Mouse (Mus musculus) left cerebral cortex, postnatal 36 days (tissue): Measurements from ENCODE around the gene Ubqln4. TPM values are rescaled to one million over a fixed set of nuclear protein-coding genes. Genes with fewer than 3 reads are reported as not detected.

Experiments
- DNase-seq, 2 experiments: peaks; one replicate each; pipeline ENCODE4 v3.0.0; 2021 to 2022; ENCODE audit warnings: low spot score in 2 of 2, mixed read lengths in 1 of 2
- intact Hi-C: fragments of 180-260 bp; cut with DNase I; formaldehyde crosslinking; loops from one replicate; pipeline ENCODE4 v1.15.1; 2025
- total RNA-seq, 2 experiments: library from RNA; stranded (reverse); gene quantifications; 2 replicates each; pipeline ENCODE4 v1.2.3; 2021

Ubqln4 gene
- total RNA-seq: 100 to 1,000 TPM; 129 to 137 TPM

GRCm38 (mm10) chr3:88553525-88553879 is at the start of gene Ubqln4:
Gene Ubqln4, plus strand, starts transcription at chr3:88553758.
- intact Hi-C loops: no loop called here
- peak; percentile 88 to 91 for DNase-seq

GRCm38 (mm10) chr3:88503881-88504746 is 49.4 kb upstream of the Ubqln4 start:
- no peak for DNase-seq
- intact Hi-C loops: no loop called here

- DNase-seq: no peak
- intact Hi-C loops: no loop called here
These were observed 48.5 kb upstream of the Ubqln4 start for GRCm38 (mm10) chr3:88505081-88505480.

DNA sequence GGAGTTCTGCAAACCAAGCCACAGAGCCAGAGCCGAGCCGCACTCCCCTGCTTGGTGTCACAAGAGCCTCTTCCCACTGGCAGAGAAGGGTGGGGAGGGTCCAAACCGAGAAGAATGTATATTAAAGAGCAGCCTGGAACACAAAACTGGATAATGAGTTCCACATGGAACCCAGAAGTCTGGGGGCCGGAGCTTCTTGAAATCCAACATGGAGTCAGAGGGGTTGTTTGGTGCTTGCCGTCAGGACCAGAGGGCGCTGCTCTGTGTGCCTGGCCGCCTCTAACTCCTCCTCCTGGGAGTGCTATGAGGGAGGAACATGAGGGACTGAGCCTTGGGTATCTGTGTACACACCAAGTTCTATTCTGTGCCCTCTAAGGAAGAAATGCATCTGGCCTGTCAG is 47.8 kb upstream of the Ubqln4 start:
- intact Hi-C loops: no loop called here
- DNase-seq: no peak

- intact Hi-C loops: no loop called here
These were observed 44.3 kb upstream of the Ubqln4 start for GRCm38 (mm10) chr3:88509250-88509649.

DNA sequence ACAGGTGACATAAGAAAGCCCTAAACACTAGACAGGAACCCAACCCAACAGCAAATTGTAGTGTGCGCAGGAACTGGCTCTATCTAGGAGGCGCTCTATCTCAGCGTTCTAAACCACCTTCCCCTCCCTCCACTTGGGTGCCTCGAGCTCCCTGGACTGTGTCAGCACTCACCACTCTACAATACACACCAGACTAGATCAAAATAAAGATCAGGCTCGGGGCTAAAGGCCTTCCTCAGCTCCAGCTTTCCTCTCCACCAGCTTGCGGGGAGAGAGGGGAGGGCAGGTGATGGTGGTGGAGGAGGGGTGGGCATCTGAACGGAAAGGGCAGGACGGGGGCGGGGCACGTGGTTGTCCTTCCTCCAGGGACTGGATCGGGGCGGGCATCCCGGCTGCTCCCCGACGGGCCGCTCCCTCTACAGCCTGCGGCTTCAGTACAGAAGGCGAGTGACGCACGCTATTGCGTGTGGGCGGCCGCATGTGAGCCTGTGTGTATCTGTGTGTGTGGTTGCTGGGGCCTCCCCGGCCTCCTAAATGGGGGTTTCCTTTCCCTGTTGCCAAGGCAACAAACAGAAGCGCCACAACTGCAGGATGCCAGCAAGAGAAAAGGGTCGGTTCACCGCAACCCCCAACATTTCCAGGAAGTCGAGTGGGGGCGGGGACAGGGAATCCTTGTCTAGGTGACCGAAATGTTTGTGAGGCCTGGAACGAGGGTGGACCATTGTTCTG is 43.7 kb upstream of the Ubqln4 start, which contains the start of gene Lmna:
Gene Lmna, minus strand, starts transcription at position 265 of the 729 bp plus-strand sequence.
- peak; percentile 91 to 93 for DNase-seq
- intact Hi-C loops: no loop called here

More at GRCm38 (mm10) chr3:88509250-88509649, 44.3 kb upstream of the Ubqln4 start:
- DNase-seq: no peak

DNA sequence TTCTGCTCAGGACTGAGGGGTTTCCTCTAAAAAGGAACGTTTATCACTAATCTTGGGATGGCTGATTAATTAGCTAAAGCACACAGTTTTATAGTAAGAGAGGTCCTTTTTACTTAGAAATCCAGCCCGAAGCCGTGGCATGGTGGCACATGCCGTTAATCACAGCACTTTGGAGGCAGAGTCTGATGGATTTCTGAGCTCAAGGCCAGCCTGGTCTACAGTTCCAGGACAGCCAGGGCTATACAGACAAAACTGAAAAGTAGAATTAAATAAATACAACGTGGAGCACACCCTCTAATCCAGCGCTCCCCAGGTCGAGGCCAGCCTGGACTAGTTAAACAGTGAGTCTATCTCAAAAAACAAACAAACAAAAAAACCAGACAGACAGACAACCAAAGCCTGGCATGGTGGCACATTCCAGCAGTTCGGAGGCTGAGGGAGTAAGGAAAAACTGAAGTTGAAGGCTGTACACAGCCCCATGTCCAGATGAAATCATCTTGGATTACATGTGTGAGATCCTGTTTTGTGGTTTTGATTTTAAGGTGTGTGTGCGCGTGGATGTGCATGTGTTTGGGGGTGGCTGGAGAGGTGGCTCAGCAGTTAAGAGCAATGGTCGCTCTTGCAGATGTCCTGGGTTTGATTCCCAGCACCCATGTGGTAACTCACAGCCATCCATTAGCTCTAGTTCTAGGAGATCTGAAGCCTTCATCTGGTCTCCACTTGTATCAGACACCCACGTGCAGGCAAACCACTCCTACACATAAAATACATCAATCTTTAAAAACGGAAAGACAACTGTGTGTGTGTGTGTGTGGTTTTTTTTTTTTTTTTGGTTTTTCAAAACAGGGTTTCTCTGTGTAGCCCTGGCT is 42.9 kb upstream of the Ubqln4 start:
- DNase-seq: no peak
- intact Hi-C loops: no loop called here

GRCm38 (mm10) chr3:88511559-88511958 is 42.0 kb upstream of the Ubqln4 start:
- DNase-seq: no peak
- intact Hi-C loops: no loop called here

DNA sequence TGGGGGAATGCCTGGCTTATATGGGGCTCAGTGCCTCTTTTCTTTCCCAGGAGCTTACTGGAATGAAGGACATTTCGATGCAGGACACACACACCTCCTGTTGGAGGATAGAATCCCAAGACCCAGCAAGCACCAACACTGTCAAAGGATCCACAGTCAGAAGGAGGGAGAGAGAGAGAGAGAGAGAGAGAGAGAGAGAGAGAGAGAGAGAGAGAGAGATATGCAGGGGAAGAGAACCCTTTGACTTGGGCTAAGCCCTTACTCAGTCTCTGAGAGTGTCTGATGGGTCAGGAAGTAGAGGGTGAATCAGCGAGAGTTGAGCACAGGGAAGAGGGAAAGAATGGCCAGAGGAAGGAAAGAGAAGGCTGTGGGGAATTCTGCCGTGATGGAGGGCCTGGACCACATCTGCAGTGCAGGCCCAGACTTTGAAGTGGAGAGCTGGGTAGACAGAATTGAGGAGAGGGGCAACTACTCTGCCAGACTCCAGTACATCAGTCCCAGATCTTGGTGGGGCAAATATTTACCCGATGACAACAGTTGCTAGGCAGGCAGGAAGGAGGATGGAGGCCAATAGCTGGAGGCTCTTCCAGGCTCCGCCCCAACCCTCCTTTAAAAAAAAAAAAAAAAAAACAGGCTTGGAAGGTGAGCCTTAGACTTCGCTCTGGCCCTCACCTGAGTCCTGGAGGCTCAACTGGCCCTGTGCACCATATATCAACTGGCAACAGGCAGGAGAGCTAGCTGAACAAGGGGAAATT is 41.2 kb upstream of the Ubqln4 start:
- intact Hi-C loops: no loop called here
- no peak for DNase-seq

DNA sequence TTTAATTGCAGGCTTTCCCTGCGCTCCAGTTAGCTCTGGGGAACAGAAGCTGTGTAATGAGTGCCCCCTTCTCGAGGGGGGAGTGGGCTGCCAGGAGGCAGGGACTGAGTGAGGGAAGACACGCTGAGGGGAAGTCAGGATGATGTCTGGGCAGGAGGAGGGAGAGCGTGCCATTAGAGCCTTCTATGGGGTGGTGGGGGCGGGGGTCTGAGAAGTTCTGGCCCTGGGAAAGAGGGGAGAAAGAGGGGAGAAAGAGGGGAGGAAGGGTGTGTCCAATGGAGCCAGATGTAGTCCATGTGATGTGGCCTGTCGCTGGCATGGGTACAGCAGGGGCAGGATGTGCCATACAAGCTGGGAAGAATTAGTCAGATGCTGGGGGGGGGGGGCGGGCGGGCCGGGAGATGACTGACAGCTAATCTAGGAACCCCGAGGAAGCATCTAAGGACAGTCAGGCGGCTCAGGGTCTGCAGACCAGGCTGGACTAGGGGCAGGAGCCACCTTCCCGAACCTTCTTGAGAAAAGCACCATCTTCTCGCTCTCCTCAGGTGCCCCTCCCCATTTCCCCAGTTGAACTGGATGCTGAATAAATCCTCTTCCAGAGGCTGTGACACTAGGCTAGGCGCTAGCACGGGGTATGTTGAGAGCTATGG is 40.5 kb upstream of the Ubqln4 start:
- intact Hi-C loops: no loop called here
- DNase-seq: no peak

- DNase-seq: no peak
- intact Hi-C loops: no loop called here
These were observed 39.9 kb upstream of the Ubqln4 start for GRCm38 (mm10) chr3:88513546-88514115.

DNA sequence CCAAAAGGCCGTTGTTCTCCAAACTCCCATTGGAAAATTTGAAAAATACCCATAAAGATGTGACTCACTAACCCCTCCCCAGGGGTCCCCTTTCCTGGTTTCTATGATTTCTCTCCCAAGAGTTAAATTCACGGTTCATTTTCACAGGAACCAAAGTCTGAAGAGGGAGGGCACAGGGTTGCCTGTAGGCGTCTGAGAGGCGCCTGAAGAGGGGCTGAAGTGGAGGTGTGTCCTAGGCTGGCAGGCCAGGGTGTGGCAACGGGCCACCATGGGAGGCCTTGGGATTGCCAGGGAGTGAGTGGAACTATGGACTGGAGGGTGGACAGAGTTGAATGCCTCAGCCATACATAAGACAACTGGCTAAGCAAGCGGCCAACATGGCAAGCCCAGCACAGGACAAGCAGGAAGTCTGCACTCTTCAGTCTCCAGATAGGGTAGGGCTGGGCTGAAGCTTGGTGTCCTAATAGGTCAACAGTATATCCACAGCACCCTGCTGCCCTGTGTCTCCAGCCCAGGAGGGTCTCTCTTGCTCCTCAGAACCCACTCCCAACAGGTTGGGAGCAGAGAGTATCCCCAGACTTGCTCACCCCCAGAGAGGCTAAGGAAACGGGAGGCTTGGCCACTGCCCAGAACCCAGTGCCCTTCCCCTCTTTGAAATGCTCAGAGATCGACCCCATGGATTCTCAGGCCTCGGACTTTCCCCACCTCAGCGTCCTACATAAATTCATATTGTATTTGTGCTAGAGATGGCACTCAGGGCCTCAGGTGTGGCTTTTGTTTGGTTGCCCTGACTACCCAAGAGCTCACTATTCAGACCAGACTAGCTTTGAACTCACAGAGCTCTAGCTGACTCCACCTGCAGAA is 39.1 kb upstream of the Ubqln4 start:
- intact Hi-C loops: no loop called here
- no peak for DNase-seq

DNA sequence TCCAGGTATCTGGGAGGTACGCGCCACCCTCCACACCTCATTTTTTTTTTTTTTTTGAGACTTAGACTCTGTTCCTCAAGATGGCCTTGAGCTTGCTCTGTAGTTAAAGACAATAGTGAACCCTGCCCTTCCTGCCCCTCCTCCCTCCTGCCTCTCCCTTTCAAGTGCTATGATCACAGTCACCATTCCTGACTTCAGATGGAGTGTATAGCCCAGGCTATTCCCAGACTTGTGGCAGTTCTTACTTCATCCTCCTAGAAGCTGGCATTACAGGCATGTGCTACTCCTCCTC is 38.5 kb upstream of the Ubqln4 start:
- DNase-seq: no peak
- intact Hi-C loops: no loop called here

DNA sequence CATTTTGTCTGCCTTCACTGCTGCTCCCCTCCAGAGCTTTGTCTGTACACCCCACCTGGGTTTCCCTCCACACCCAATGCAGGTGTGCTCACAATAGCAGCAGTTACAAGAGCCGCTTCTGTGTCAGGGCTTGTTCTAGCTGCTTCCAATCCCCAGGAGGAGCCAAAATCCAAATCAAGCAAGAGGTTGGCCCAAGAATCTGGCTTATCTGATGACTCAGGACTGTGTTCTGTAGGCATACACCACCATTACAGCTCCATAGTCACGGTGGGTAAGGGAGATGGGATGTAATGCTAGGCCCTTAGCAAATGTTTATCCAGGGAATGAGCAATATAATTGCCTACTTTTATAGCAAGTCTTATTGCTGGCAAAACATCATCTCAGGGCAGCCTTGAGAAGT is 37.2 kb upstream of the Ubqln4 start:
- no peak for DNase-seq
- intact Hi-C loops: no loop called here

DNA sequence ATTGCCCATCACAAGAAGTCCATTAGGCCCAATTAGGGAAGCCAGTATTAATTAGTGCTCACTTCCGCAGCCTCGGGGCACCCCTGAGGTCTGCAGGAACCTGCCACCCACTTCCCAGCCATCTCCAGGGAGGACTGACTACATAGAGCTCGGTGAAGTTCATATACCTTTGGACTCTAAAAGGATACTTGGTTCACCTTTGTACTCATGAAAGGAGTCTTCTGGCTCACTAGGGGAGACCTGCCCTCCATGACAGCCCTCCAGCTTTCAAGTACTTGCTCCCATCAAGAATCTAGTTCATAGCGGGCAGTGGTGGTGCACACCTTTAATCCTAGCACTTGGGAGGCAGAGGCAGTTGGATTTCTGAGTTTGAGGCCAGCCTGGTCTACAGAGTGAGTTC is 35.1 kb upstream of the Ubqln4 start:
- no peak for DNase-seq
- intact Hi-C loops: no loop called here

DNA sequence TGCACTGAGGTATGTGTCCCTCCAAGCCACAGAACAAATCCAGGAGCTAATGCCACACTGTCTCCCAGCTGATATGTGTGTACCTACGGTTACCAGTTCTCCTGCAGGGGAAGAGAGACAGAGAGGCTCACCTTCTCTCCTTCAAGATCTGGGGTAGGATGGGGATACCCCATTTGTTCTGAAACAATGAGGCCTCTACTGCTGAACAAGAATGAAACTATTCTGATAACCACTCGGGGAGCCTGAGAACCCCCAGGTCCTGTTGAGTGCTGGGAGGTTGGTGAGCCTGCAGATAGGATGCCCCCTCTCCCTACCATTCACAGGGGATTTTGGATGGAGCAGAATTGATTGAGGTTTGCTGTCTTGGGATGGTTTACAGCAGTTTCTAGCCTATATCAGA is 33.5 kb upstream of the Ubqln4 start:
- intact Hi-C loops: no loop called here
- DNase-seq: no peak

GRCm38 (mm10) chr3:88521156-88521555 is 32.4 kb upstream of the Ubqln4 start:
- intact Hi-C loops: no loop called here
- no peak for DNase-seq
